Mouse (Mus musculus) small intestine, adult 2 months (tissue): ENCODE data around the gene Slc26a8.

Experiments used
- CTCF ChIP-seq: fragments of 200-500 bp; IDR thresholded peaks from 2 replicates; pipeline ENCODE4 v1.5.1; 2012; ENCODE audit warnings: low read depth, mild to moderate bottlenecking, control low read depth, inconsistent platforms, low read length, moderate library complexity, mixed read lengths; ENCODE audit not compliant: insufficient replicate concordance, insufficient read length; ENCODE audit errors: extremely low read depth
- POLR2A ChIP-seq: fragments of 200-500 bp; IDR thresholded peaks from 2 replicates; pipeline ENCODE4 v1.6.1; 2012; ENCODE audit warnings: low read depth, mild to moderate bottlenecking, control low read depth, inconsistent platforms, low read length, moderate library complexity

DNA sequence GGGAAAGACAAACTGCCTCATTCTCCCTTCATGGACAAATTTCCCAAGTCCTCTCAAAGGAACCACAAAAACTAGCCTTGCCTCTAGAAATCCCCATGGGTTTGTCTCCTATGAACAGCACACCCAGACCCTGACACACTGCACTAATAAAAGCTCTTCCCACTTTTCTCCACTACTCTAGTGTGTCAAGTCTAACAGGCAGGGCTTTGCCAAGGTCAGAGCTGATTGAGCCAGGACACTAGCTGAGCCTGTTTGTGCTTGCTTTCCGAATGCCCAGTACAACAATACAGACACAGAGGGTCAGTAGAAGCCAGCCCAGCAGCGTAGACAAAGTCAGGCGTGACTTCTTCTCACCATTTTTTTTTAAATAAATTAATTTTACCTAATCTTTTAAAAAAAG is 39.8 kb downstream of the Slc26a8 start:
- TF ChIP-seq POLR2A (no peak), CTCF (no peak)
